Mouse (Mus musculus) layer of hippocampus, adult 2 months (tissue): ENCODE results near the gene Muc3a. TPM values are rescaled to one million over a fixed set of nuclear protein-coding genes. Genes with fewer than 3 reads are reported as not detected.

Experiments used
- DNase-seq, 2 experiments: peaks; one replicate each; pipeline ENCODE4 v3.0.0; 2022; ENCODE audit warnings: low spot score in 2 of 2
- H3K27ac ChIP-seq: fragments of 200-600 bp; 2 replicates; pipeline ENCODE4 v1.8.1; 2022
- H3K4me3 ChIP-seq: fragments of 200-600 bp; 2 replicates; pipeline ENCODE4 v1.8.1; 2022; ENCODE audit warnings: mild to moderate bottlenecking
- CTCF ChIP-seq: fragments of 200-600 bp; conservative IDR thresholded peaks from 2 replicates; pipeline ENCODE4 v1.8.1; 2022; ENCODE audit warnings: antibody characterized with exemption, mild to moderate bottlenecking, moderate library complexity
- total RNA-seq, 2 experiments: library from RNA; stranded (reverse); gene quantifications; 2 replicates each; pipeline ENCODE4 v1.2.3; 2021

Gene Muc3a
- total RNA-seq, 2 experiments from 2014 or later = 3.6 to 4.2 TPM

DNA sequence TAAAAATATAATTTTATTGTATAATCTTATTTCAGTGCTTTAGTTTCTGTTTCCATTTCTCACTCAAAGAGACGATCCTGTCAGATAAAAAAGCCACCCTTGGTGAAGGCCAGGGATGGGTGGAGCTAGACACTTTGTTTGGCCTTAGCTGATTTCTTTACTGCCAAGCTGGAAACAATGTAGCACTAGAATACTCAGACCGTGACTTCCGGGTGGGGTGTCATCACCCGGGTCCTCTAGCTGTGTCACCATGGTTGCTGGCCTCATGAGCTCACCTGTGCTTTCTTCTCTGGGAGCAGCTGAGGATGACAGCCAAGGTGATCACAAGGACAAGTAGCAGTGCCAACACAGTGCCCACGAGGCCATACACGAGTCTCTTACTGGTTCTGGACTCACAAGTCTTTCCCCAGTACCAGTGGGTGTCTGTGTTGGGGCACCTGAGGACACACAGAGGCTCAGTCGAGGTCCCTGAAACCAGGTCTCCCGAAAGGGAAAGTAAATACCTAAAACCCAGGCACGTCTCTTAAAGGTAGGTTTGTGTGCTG, 41.3 kb downstream of the Muc3a start:
- no peak overlapping the region for H3K4me3 ChIP-seq
- no peak for TF ChIP-seq CTCF
- no peak overlapping the region for H3K27ac ChIP-seq
- no peak for DNase-seq

DNA sequence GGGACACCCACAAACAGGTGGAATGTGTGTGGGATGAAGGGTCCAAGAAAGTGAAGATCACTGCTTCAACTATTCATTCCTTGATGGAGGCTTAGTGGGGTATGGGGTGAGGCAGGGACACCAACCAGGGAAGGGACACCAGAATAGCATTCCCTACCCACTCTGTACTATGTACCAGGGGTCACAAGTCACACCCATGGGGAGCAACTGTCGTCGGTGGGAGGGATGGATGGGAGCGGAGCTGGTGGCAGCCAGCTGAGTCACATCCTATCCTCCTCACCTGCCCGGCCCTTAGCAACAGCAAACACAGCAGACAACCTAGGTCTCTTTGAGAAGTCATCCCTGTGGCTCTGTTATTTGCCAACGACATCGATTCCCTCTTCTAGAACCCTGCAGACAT, 44.6 kb downstream of the Muc3a start:
- Histone ChIP-seq H3K27ac (no peak overlapping the region), H3K4me3 (no peak overlapping the region)
- TF ChIP-seq CTCF = no peak
- no peak for DNase-seq

DNA sequence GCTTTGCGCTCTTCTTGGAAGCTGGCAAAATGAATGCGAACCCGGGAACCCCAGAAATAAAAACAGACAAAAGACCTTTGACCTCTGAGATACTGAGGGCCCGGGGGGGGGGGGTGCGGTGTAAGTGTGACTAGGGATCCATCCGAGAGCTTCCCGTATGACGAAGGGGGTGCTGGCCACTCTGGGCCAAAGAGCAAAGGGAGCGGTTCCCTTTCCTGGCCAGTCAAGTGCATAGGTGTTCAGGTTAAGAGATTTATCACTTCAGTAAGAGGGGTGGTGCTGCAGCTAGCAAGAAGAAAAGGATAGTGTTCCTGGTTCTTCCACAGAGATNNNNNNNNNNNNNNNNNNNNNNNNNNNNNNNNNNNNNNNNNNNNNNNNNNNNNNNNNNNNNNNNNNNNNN, 46.2 kb downstream of the Muc3a start:
- no peak for DNase-seq
- no peak for TF ChIP-seq CTCF
- Histone ChIP-seq H3K27ac (no peak overlapping the region), H3K4me3 (no peak overlapping the region)

DNA sequence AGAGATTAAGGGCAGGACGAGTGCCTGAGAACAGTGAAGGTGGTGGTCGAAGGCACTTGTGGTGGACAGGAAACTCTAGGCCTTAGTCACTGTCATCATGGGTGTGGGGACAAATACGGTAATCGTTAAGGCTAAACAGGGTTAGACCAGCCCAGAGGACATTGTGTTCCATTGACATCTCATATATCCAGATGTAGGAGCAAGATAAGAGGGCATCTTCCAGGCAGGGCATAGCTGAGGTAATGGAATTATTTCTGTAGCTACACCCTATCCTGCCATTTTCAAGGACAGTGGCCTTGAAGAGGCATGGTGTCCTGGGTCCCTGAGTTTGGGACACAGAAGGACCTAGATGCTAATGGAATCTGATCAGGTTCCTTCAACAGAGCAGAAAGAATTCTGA, 50.3 kb downstream of the Muc3a start:
- TF ChIP-seq CTCF = no peak
- no peak for DNase-seq
- Histone ChIP-seq H3K27ac (no peak overlapping the region), H3K4me3 (no peak overlapping the region)

DNA sequence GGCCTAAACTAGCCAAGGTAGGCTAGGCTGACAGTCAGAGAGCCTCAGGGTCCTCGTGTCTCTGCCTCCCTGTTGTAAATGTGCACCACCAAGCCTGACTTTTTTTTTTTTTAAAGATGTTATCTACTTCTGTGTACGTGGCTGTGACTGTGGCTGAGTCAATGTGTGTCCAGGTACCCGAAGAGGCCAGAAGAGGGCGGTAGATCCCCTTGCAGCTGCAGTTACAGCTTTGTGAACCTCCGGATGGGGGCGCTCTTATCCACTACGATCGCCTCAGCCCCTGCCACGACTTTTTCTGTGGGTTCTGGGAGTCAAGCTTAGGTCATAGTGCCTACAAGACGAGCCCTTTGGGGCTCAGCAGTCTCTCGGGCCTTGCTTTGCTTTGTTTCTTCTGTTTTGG, 52.7 kb downstream of the Muc3a start:
- Histone ChIP-seq H3K27ac (no peak overlapping the region), H3K4me3 (no peak overlapping the region)
- TF ChIP-seq CTCF = peak; percentile 83
- DNase-seq = peak; percentile 2 to 40

Other genes with a start within 250 kb of the Muc3a start
- gene Cldn15, start 245.8 kb downstream of the Muc3a start, total RNA-seq = under 1 TPM in 1 of 2 experiments, not detected in 1; 0.18 TPM
- 10 to 100 TPM; 37.9 to 39.7 TPM for gene Plod3, start 225.4 kb downstream of the Muc3a start, total RNA-seq
- 10 to 100 TPM; 77.1 to 83.3 TPM for gene Znhit1, start 224.4 kb downstream of the Muc3a start, total RNA-seq
- gene Vgf, start 186.0 kb downstream of the Muc3a start, total RNA-seq = 100 to 1,000 TPM; 180 to 212 TPM
- gene Ap1s1, start 166.3 kb downstream of the Muc3a start, total RNA-seq = 100 to 1,000 TPM; 298 to 323 TPM
- under 1 TPM; 0.38 to 0.52 TPM for gene Serpine1, start 140.1 kb downstream of the Muc3a start, total RNA-seq
- 1 to 10 TPM; 5.5 to 5.8 TPM for gene Trim56, start 96.2 kb downstream of the Muc3a start, total RNA-seq
- gene Muc3, start 63.1 kb downstream of the Muc3a start, total RNA-seq = not detected
- gene Ache, start 75.1 kb upstream of the Muc3a start, total RNA-seq = 10 to 100 TPM; 58.5 to 62.3 TPM
- gene Ufsp1, start 82.2 kb upstream of the Muc3a start, total RNA-seq = 10 to 100 TPM; 12.4 to 13.8 TPM
- 100 to 1,000 TPM; 223 to 232 TPM for gene Srrt, start 95.3 kb upstream of the Muc3a start, total RNA-seq
- gene Trip6, start 102.0 kb upstream of the Muc3a start, total RNA-seq = 1 to 10 TPM; 4.8 to 7.3 TPM
- gene Slc12a9, start 121.2 kb upstream of the Muc3a start, total RNA-seq = 10 to 100 TPM; 27.9 to 28.4 TPM
- gene Ephb4, start 137.7 kb upstream of the Muc3a start, total RNA-seq = 1 to 10 TPM; 5.6 to 5.7 TPM